Mouse (Mus musculus) cerebellum, adult 2 months (tissue): ENCODE data around the gene Pdia2. TPM values are rescaled to one million over a fixed set of nuclear protein-coding genes. Genes with fewer than 3 reads are reported as not detected.

Experiments
- DNase-seq, 2 experiments: peaks; one replicate each; pipeline ENCODE4 v3.0.0; 2021
- H3K27ac ChIP-seq: fragments of 200-500 bp; 2 replicates; pipeline ENCODE4 v1.5.1; 2012; ENCODE audit warnings: low read length, control low read depth, inconsistent platforms; ENCODE audit not compliant: insufficient read depth
- H3K27me3 ChIP-seq: fragments of 200-500 bp; 2 replicates; pipeline ENCODE4 v1.6.1; 2012; ENCODE audit warnings: inconsistent platforms, mild to moderate bottlenecking, low read length, moderate library complexity; ENCODE audit not compliant: control insufficient read depth, insufficient read depth
- H3K4me1 ChIP-seq: fragments of 200-500 bp; 2 replicates; pipeline ENCODE4 v1.6.1; 2011; ENCODE audit warnings: low read length; ENCODE audit not compliant: control insufficient read depth, insufficient read depth
- H3K4me3 ChIP-seq: fragments of 200-500 bp; replicated peaks from 2 replicates; pipeline ENCODE3; 2011; ENCODE audit warnings: mild to moderate bottlenecking, low read depth, low read length, control low read depth; ENCODE audit not compliant: insufficient read depth
- CTCF ChIP-seq: fragments of 200-500 bp; IDR thresholded peaks from 2 replicates; pipeline ENCODE4 v1.5.1; 2011; ENCODE audit warnings: low read depth, mild to moderate bottlenecking, control low read depth, low read length, moderate library complexity, borderline replicate concordance; ENCODE audit not compliant: insufficient read depth
- POLR2A ChIP-seq: fragments of 200-500 bp; IDR thresholded peaks from 2 replicates; pipeline ENCODE4 v1.6.1; 2011; ENCODE audit warnings: low read length, control low read depth, borderline replicate concordance; ENCODE audit not compliant: insufficient read depth
- WGBS: fragments of 180-500 bp; shearing (Covaris S2); methylation state at CpG from one replicate; pipeline ENCODE4 v1.1.7; 2018; 5-methylcytosine and 5-hydroxymethylcytosine counted together
- polyA plus RNA-seq: library from polyadenylated mRNA; depleted of rRNA; stranded (reverse); fragments of >200 nt; gene quantifications from 2 replicates; pipeline ENCODE4 v1.2.3, GENCODE M21; 2012

Gene Pdia2
- polyA plus RNA-seq, 1 experiment = 0.07 TPM

GRCm38 (mm10) chr17:26235077-26235815 is 36.4 kb upstream of the Pdia2 start:
- Histone ChIP-seq H3K27me3 (no peaks in the 10 kb centered on the region), H3K4me1 (no peaks in the 10 kb centered on the region), H3K4me3 (no peak overlapping the region), H3K27ac (peak overlapping the region; percentile 27; the same call in 1 of the 2 replicates)
- WGBS = 52% methylated on average over 13 of the region's 13 CpGs
- no peak for DNase-seq
- no peak for TF ChIP-seq CTCF
- TF ChIP-seq POLR2A = no peak

- Histone ChIP-seq H3K4me1 (no peaks in the 10 kb centered on the region), H3K27me3 (no peaks in the 10 kb centered on the region), H3K4me3 (no peak overlapping the region), H3K27ac (no peak overlapping the region)
- no peak for TF ChIP-seq POLR2A
- TF ChIP-seq CTCF = no peak
- WGBS = 90% methylated on average over 8 of the region's 8 CpGs
- no peak for DNase-seq
Measured at GRCm38 (mm10) chr17:26234386-26234785, 35.5 kb upstream of the Pdia2 start.

GRCm38 (mm10) chr17:26232863-26233262 is 34.0 kb upstream of the Pdia2 start:
- TF ChIP-seq POLR2A = no peak
- peak; percentile 9; the same call in 1 of the 2 replicates for TF ChIP-seq CTCF
- WGBS = 73% methylated on average over 8 of the region's 8 CpGs
- no peaks in the 10 kb centered on the region; the same call in 1 of the 2 replicates for H3K4me1 ChIP-seq
- no peaks in the 10 kb centered on the region for H3K27me3 ChIP-seq
- no peak for DNase-seq
- H3K27ac ChIP-seq = no peak overlapping the region
- no peak overlapping the region for H3K4me3 ChIP-seq

- no peak for DNase-seq
- 88% methylated on average over 5 of the region's 5 CpGs for WGBS
- Histone ChIP-seq H3K4me1 (no peaks in the 10 kb centered on the region; the same call in 1 of the 2 replicates), H3K4me3 (no peak overlapping the region), H3K27ac (no peak overlapping the region), H3K27me3 (no peaks in the 10 kb centered on the region)
- no peak for TF ChIP-seq POLR2A
Measured at GRCm38 (mm10) chr17:26231156-26231555, 32.3 kb upstream of the Pdia2 start.

GRCm38 (mm10) chr17:26229776-26230175 is 30.9 kb upstream of the Pdia2 start:
- WGBS = 90% methylated on average over 5 of the region's 5 CpGs
- no peak for DNase-seq
- H3K4me3 ChIP-seq = no peak overlapping the region
- TF ChIP-seq CTCF (no peak), POLR2A (no peak)
- no peak overlapping the region for H3K27ac ChIP-seq
- no peaks in the 10 kb centered on the region; the same call in 1 of the 2 replicates for H3K4me1 ChIP-seq
- no peaks in the 10 kb centered on the region for H3K27me3 ChIP-seq

GRCm38 (mm10) chr17:26225150-26225549 is 26.3 kb upstream of the Pdia2 start:
- no peak for TF ChIP-seq POLR2A
- no peak for TF ChIP-seq CTCF
- WGBS = 82% methylated on average over 12 of the region's 12 CpGs

GRCm38 (mm10) chr17:26221508-26221907 is 22.6 kb upstream of the Pdia2 start:
- no peak overlapping the region for H3K4me3 ChIP-seq
- TF ChIP-seq POLR2A = no peak
- no peak for TF ChIP-seq CTCF
- no peaks in the 10 kb centered on the region for H3K27me3 ChIP-seq
- no peak overlapping the region for H3K27ac ChIP-seq
- no peak for DNase-seq
- H3K4me1 ChIP-seq = no peaks in the 10 kb centered on the region
- 77% methylated on average over 2 of the region's 2 CpGs for WGBS

More at GRCm38 (mm10) chr17:26225150-26225549, 26.3 kb upstream of the Pdia2 start:
- H3K27ac ChIP-seq = no peak overlapping the region
- no peak overlapping the region for H3K4me3 ChIP-seq
- H3K27me3 ChIP-seq = no peaks in the 10 kb centered on the region
- no peak for DNase-seq
- no peaks in the 10 kb centered on the region; the same call in 1 of the 2 replicates for H3K4me1 ChIP-seq

GRCm38 (mm10) chr17:26212681-26213080 is 13.8 kb upstream of the Pdia2 start:
- TF ChIP-seq CTCF (no peak), POLR2A (no peak)
- H3K27ac ChIP-seq = no peak overlapping the region
- no peak overlapping the region for H3K4me3 ChIP-seq
- WGBS = 84% methylated on average over 11 of the region's 11 CpGs
- no peak for DNase-seq
- H3K4me1 ChIP-seq = no peaks in the 10 kb centered on the region
- H3K27me3 ChIP-seq = no peaks in the 10 kb centered on the region
